Mouse (Mus musculus) brain, embryonic 14.5 days (tissue): ENCODE measurements at regions not wholly inside any gene's neighbourhood (a gene's known extent, or its start where the extent isn't known, plus 50 kb on each side); places are given as distances from the start of the nearest gene placed in this dataset.

Experiments used
- CTCF ChIP-seq: fragments of 200-500 bp; IDR thresholded peaks from 2 replicates; pipeline ENCODE4 v1.5.1; 2012; ENCODE audit warnings: inconsistent platforms, mild to moderate bottlenecking, moderate library complexity, borderline replicate concordance; ENCODE audit not compliant: insufficient read depth, insufficient read length; ENCODE audit errors: extremely low read depth
- POLR2A ChIP-seq: fragments of 200-500 bp; IDR thresholded peaks from 2 replicates; pipeline ENCODE4 v1.6.1; 2012; ENCODE audit warnings: mild to moderate bottlenecking, inconsistent platforms, borderline replicate concordance; ENCODE audit not compliant: poor library complexity, insufficient read depth, insufficient read length, severe bottlenecking; ENCODE audit errors: extremely low read depth

DNA sequence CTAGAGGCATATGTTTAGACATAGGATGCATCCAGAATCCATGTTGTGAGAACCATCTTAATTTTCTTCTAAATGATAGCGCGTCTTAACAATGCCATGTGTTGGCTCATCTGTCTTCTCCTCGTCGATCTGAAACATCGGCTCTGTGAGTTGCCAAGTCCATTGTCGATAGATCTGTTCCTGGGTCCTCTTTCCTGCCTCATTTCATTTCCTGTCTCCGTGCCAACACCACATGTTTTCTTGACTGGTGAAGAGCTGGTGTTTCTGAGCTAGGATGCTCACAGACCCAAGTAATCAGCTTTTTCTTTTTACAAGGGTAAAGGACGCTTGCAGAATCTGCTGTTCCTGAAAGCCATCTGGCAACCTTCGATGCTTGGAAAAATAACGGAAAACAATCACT, 79.5 kb upstream of the 2410004P03Rik start:
- TF ChIP-seq POLR2A (no peak), CTCF (no peak)
